ENCODE assay signal across 8 mouse cellular contexts in the genomic region with DNA sequence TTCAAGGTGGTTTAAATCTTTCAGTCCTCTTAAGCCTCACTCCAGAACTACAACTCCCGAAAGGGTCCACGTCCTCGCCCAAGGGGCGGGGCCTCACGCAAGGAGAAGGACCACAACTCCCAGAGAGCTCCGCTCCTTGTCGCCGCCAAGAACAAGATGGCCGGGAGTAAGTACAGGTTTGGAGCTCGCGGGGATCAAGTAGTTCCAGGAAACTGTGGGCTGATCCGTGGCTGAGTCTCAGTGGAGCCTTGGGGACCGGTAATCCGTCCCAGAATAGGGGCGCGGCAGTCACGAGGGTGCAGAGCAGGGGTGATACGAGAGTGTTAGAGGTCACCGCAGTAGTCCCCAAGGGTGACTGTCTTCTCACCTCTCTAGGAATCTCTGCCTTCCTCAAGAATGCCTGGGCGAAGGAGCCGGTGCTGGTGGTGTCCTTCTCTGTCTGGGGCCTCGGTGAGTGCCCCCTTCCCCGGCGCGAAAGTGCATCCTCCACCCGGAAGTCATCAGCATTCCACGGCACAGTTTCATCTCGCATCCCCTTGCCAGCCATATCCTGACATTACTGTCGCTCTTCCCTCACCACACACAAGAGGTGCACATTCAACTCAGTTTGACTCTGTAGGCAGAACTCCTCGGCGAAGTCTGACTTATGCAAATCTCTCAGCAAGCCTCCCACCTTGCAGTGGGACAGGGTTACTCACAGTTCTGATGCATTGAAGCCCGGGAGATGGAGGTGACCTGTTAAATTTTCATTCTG. TPM values are rescaled to one million over a fixed set of nuclear protein-coding genes. Genes with fewer than 3 reads are reported as not detected.
DNase-seq lines count a peak whose midpoint lies in the region; ATAC-seq lines count a peak whose summit lies in the region.

A gene (plus strand): TSS at position 132 of the 754 bp plus-strand sequence.

- H3K27me3 ChIP-seq in embryonic facial prominence, embryonic 11.5 days (ENCODE audit: control insufficient read depth, insufficient read depth, low read length) = no peaks in the 10 kb centered on the region
- H3K27me3 ChIP-seq in limb, embryonic 10.5 days (ENCODE audit: low read depth, poor library complexity, severe bottlenecking) = no peaks in the 10 kb centered on the region
- H3K27me3 ChIP-seq in midbrain, embryonic 13.5 days = no peaks in the 10 kb centered on the region

- H3K9ac ChIP-seq in embryonic facial prominence, embryonic 11.5 days (replicated peaks; ENCODE audit: low read length) = peak within 1 kb of the TSS; percentile 88
- peak within 1 kb of the TSS; percentile 88 for H3K9ac ChIP-seq in midbrain, embryonic 13.5 days (replicated peaks)

- H3K9me3 ChIP-seq in embryonic facial prominence, embryonic 11.5 days (replicated peaks; ENCODE audit: control insufficient read depth, low read length) = no peaks in the 10 kb centered on the region
- H3K9me3 ChIP-seq in limb, embryonic 10.5 days (replicated peaks) = no peaks in the 10 kb centered on the region
- H3K9me3 ChIP-seq in midbrain, embryonic 13.5 days = no peaks in the 10 kb centered on the region

- H3K27ac ChIP-seq in embryonic facial prominence, embryonic 11.5 days (replicated peaks; ENCODE audit: low read depth, low read length) = no peak within 1 kb of the TSS
- H3K27ac ChIP-seq in limb, embryonic 10.5 days = peak within 1 kb of the TSS; percentile 88
- peak within 1 kb of the TSS; percentile 59 for H3K27ac ChIP-seq in midbrain, embryonic 13.5 days

- ATAC-seq in embryonic facial prominence, embryonic 11.5 days (replicated peaks; ENCODE audit: insufficient number of reproducible peaks, low FRiP score, low TSS enrichment, low read depth) = peak; percentile 95
- peak; percentile 97 for ATAC-seq in granulocyte monocyte progenitor cell, adult 5-6 weeks (replicated peaks; ENCODE audit: poor library complexity, severe bottlenecking)
- peak; percentile 98 for ATAC-seq in midbrain, embryonic 13.5 days

- peak; percentile 72 to 77 for DNase-seq in urinary bladder, adult 18-20 months (ENCODE audit: low spot score in 2 of 2)
- no peak for DNase-seq in urinary bladder, postnatal 10 days (ENCODE audit: low spot score)
- peak; percentile 92 for DNase-seq in embryonic facial prominence, embryonic 11.5 days (ENCODE audit: low spot score)
- peak; percentile 88 for DNase-seq in kidney, adult 11 months
- DNase-seq in limb, embryonic 10.5 days (ENCODE audit: low spot score) = peak; percentile 82
- peak; percentile 75 for DNase-seq in spleen, adult 12 weeks (ENCODE audit: low spot score)

- H3K4me3 ChIP-seq in embryonic facial prominence, embryonic 11.5 days (ENCODE audit: low read depth, low read length) = peak within 1 kb of the TSS; percentile 71
- H3K4me3 ChIP-seq in limb, embryonic 10.5 days = peak within 1 kb of the TSS; percentile 81
- H3K4me3 ChIP-seq in midbrain, embryonic 13.5 days (replicated peaks) = peak within 1 kb of the TSS; percentile 82

- H3K36me3 ChIP-seq in embryonic facial prominence, embryonic 11.5 days (replicated peaks; ENCODE audit: control insufficient read depth, insufficient read depth, low read depth, low read length) = peaks cover 3% of the 10 kb centered on the region
- H3K36me3 ChIP-seq in limb, embryonic 10.5 days = peaks cover 39% of the 10 kb centered on the region
- H3K36me3 ChIP-seq in midbrain, embryonic 13.5 days = peaks cover 30% of the 10 kb centered on the region

- H3K4me1 ChIP-seq in embryonic facial prominence, embryonic 11.5 days (ENCODE audit: control insufficient read depth, insufficient read depth, low read length) = no peaks in the 10 kb centered on the region
- peaks cover 7% of the 10 kb centered on the region for H3K4me1 ChIP-seq in limb, embryonic 10.5 days
- peaks cover 12% of the 10 kb centered on the region for H3K4me1 ChIP-seq in midbrain, embryonic 13.5 days (replicated peaks)

- peak within 1 kb of the TSS; percentile 58 for H3K4me2 ChIP-seq in embryonic facial prominence, embryonic 11.5 days (ENCODE audit: low read depth, low read length)
- H3K4me2 ChIP-seq in midbrain, embryonic 13.5 days (replicated peaks) = peak within 1 kb of the TSS; percentile 88

- 1% methylated on average over 30 of the region's 32 CpGs for WGBS in embryonic facial prominence, embryonic 11.5 days
- WGBS in limb, embryonic 10.5 days = 1% methylated on average over 32 of the region's 32 CpGs
- under 1% methylated on average over 32 of the region's 32 CpGs for WGBS in midbrain, embryonic 13.5 days

RNA-seq across cellular contexts. Expression of the gene that starts here (rescaled TPM):
- polyA plus RNA-seq in embryonic facial prominence, embryonic 11.5 days (2014; fragmentation: Nextera tagmentation; extraction: Ambion mirVana) = 296 and 350 TPM in 2 replicates
- 395 and 454 TPM in 2 replicates for total RNA-seq in granulocyte monocyte progenitor cell, adult 5-6 weeks (2014; fragmentation: Nextera tagmentation)
- 132 and 210 TPM in 2 replicates for total RNA-seq in granulocyte monocyte progenitor cell, adult 5-6 weeks (2017)
- polyA plus RNA-seq in limb, embryonic 10.5 days (2016; fragmentation: Nextera tagmentation; extraction: Ambion mirVana) = 360 and 392 TPM in 2 replicates
- 440 and 458 TPM in 2 replicates for polyA plus RNA-seq in midbrain, embryonic 13.5 days (2015; fragmentation: Nextera tagmentation; extraction: Ambion mirVana)
